Mouse (Mus musculus) liver, adult 2 months (tissue): ENCODE data around the gene Selenof. TPM values are rescaled to one million over a fixed set of nuclear protein-coding genes. Genes with fewer than 3 reads are reported as not detected.

Experiments
- DNase-seq: peaks from one replicate; pipeline ENCODE4 v3.0.0-alpha.2; 2011; ENCODE audit warnings: low read depth, low spot score; ENCODE audit errors: extremely low read depth
- H3K27ac ChIP-seq: fragments of 200-500 bp; replicated peaks from 2 replicates; pipeline ENCODE4 v1.5.1; 2012; ENCODE audit warnings: low read depth, mild to moderate bottlenecking, control low read depth, inconsistent platforms, low read length; ENCODE audit not compliant: insufficient read depth
- H3K27me3 ChIP-seq: fragments of 200-500 bp; 2 replicates; pipeline ENCODE4 v1.6.1; 2012; ENCODE audit warnings: mild to moderate bottlenecking, moderate library complexity, low read length, inconsistent platforms; ENCODE audit not compliant: control insufficient read depth, insufficient read depth
- H3K36me3 ChIP-seq: fragments of 200-500 bp; 2 replicates; pipeline ENCODE4 v1.6.1; 2012; ENCODE audit warnings: low read length, inconsistent platforms; ENCODE audit not compliant: control insufficient read depth, insufficient read depth
- H3K4me1 ChIP-seq: fragments of 200-500 bp; 2 replicates; pipeline ENCODE4 v1.6.1; 2011; ENCODE audit warnings: low read length; ENCODE audit not compliant: control insufficient read depth, insufficient read depth
- H3K4me3 ChIP-seq: fragments of 200-500 bp; 2 replicates; pipeline ENCODE4 v1.5.1; 2011; ENCODE audit warnings: low read depth, mild to moderate bottlenecking, control low read depth, low read length, moderate library complexity; ENCODE audit not compliant: insufficient read depth
- H3K79me2 ChIP-seq: fragments of 200-500 bp; 2 replicates; pipeline ENCODE4 v1.6.1; 2012; ENCODE audit warnings: inconsistent platforms, mild to moderate bottlenecking, low read length, moderate library complexity; ENCODE audit not compliant: control insufficient read depth, insufficient read depth
- H3K9ac ChIP-seq: fragments of 200-500 bp; 2 replicates; pipeline ENCODE4 v1.6.1; 2012; ENCODE audit warnings: low read depth, mild to moderate bottlenecking, control low read depth, inconsistent platforms, low read length
- CTCF ChIP-seq: fragments of 200-500 bp; IDR thresholded peaks from 2 replicates; pipeline ENCODE4 v1.5.1; 2011; ENCODE audit warnings: low read depth, low read length, control low read depth
- POLR2A ChIP-seq: fragments of 200-500 bp; IDR thresholded peaks from 2 replicates; pipeline ENCODE4 v1.6.1; 2011; ENCODE audit warnings: low read length, control low read depth; ENCODE audit not compliant: insufficient read depth; ENCODE audit errors: extremely low read depth
- whole genome bisulfite sequencing: fragments of 180-500 bp; shearing (Covaris S2); methylation state at CpG from one replicate; pipeline ENCODE4 v1.1.7; 2018; 5-methylcytosine and 5-hydroxymethylcytosine counted together
- polyA plus RNA-seq: library from polyadenylated mRNA; depleted of rRNA; stranded (reverse); fragments of >200 nt; gene quantifications from 2 replicates; pipeline ENCODE4 v1.2.3, GENCODE M21; 2012
- total RNA-seq: library from RNA; depleted of rRNA; stranded (reverse); fragments of >200 nt; gene quantifications from 2 replicates; pipeline ENCODE4 v1.2.3, GENCODE M21; 2014

The Selenof gene
- total and polyA plus RNA-seq, 2 experiments, result 176 to 385 TPM

- no peak overlapping the region for H3K4me3 ChIP-seq
- H3K27me3 ChIP-seq, result no peaks in the 10 kb centered on the region
- no peak overlapping the region for H3K27ac ChIP-seq
- H3K79me2 ChIP-seq, result no peaks in the 10 kb centered on the region
- no peaks in the 10 kb centered on the region for H3K4me1 ChIP-seq
- 71% methylated on average over 11 of the region's 11 CpGs for WGBS
- TF ChIP-seq POLR2A, result no peak
- DNase-seq, result no peak
- no peaks in the 10 kb centered on the region for H3K36me3 ChIP-seq
- H3K9ac ChIP-seq, result no peak overlapping the region
Measured at GRCm38 (mm10) chr3:144628005-144628914, 58.2 kb downstream of the Selenof start.

GRCm38 (mm10) chr3:144628915-144629230, 58.8 kb downstream of the Selenof start:
- H3K79me2 ChIP-seq, result no peaks in the 10 kb centered on the region
- DNase-seq, result no peak
- H3K27me3 ChIP-seq, result no peaks in the 10 kb centered on the region
- TF ChIP-seq CTCF, result no peak
- no peak for TF ChIP-seq POLR2A
- H3K27ac ChIP-seq, result no peak overlapping the region
- WGBS, result 91% methylated on average over 3 of the region's 3 CpGs
- no peaks in the 10 kb centered on the region for H3K4me1 ChIP-seq
- no peak overlapping the region for H3K9ac ChIP-seq
- H3K36me3 ChIP-seq, result no peaks in the 10 kb centered on the region
- H3K4me3 ChIP-seq, result no peak overlapping the region

- Histone ChIP-seq H3K79me2 (no peaks in the 10 kb centered on the region), H3K27me3 (no peaks in the 10 kb centered on the region), H3K4me3 (no peak overlapping the region), H3K27ac (no peak overlapping the region), H3K4me1 (no peaks in the 10 kb centered on the region), H3K36me3 (no peaks in the 10 kb centered on the region), H3K9ac (no peak overlapping the region)
- WGBS, result 96% methylated on average over 5 of the region's 5 CpGs
- DNase-seq, result no peak
- TF ChIP-seq CTCF (no peak), POLR2A (no peak)
Measured at GRCm38 (mm10) chr3:144635236-144635635, 65.1 kb downstream of the Selenof start.

GRCm38 (mm10) chr3:144638110-144638509, 68.0 kb downstream of the Selenof start:
- Histone ChIP-seq H3K9ac (no peak overlapping the region), H3K27me3 (no peaks in the 10 kb centered on the region), H3K4me3 (no peak overlapping the region), H3K79me2 (no peaks in the 10 kb centered on the region), H3K36me3 (no peaks in the 10 kb centered on the region), H3K4me1 (peaks cover 3% of the 10 kb centered on the region; the same call in 1 of the 2 replicates), H3K27ac (no peak overlapping the region)
- WGBS, result 96% methylated on average over 4 of the region's 4 CpGs
- no peak for TF ChIP-seq CTCF
- no peak for TF ChIP-seq POLR2A
- DNase-seq, result no peak

- Histone ChIP-seq H3K79me2 (no peaks in the 10 kb centered on the region), H3K9ac (no peak overlapping the region), H3K4me3 (no peak overlapping the region), H3K27ac (no peak overlapping the region), H3K36me3 (no peaks in the 10 kb centered on the region), H3K4me1 (peaks cover 9% of the 10 kb centered on the region), H3K27me3 (no peaks in the 10 kb centered on the region)
- no peak for DNase-seq
- TF ChIP-seq POLR2A, result no peak
- TF ChIP-seq CTCF, result no peak
- WGBS, result 79% methylated on average over 3 of the region's 3 CpGs
Measured at GRCm38 (mm10) chr3:144639387-144639786, 69.3 kb downstream of the Selenof start.

- Histone ChIP-seq H3K4me1 (peaks cover 9% of the 10 kb centered on the region), H3K4me3 (no peak overlapping the region), H3K79me2 (no peaks in the 10 kb centered on the region), H3K36me3 (no peaks in the 10 kb centered on the region), H3K9ac (no peak overlapping the region), H3K27ac (no peak overlapping the region), H3K27me3 (no peaks in the 10 kb centered on the region)
- TF ChIP-seq POLR2A (no peak), CTCF (no peak)
- no peak for DNase-seq
Measured at GRCm38 (mm10) chr3:144640033-144640432, 69.9 kb downstream of the Selenof start.
